Mouse (Mus musculus) liver, postnatal 0 days (tissue): ENCODE measurements around the gene Nfe2l3.

Experiments used
- CTCF ChIP-seq: sonication (generic); IDR thresholded peaks from 2 replicates; pipeline ENCODE4 v1.5.1; 2016; ENCODE audit warnings: antibody characterized with exemption, low read depth
- EP300 ChIP-seq: IDR thresholded peaks from 2 replicates; pipeline ENCODE4 v1.6.1; 2016; ENCODE audit warnings: antibody characterized with exemption, low read depth, mild to moderate bottlenecking

DNA sequence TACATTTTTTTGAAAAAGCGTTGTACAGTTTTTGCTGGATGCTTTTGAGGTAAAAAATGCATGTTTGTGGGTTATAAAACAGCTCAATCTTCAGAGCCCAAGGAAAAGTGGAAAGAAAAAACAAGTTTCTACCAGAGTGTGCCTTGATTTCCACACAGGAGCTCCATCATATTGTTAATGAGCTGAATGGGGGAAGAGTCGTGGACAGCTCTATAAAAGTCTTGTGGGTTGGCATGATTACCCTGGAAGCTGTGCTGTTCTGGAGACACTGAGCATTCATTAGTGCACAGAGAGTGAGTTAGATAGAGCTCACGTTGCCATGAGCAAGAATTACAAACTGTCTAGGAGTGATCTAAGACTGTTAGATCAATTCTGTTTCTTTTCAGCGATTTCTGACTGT is 39.7 kb downstream of the Nfe2l3 start:
- TF ChIP-seq EP300 (no peak), CTCF (no peak)
